Mouse (Mus musculus): ENCODE measurements at regions not wholly inside any gene's neighbourhood (a gene's known extent, or its start where the extent isn't known, plus 50 kb on each side); places are given as distances from the start of the nearest gene placed in this dataset.

GRCm38 (mm10) chr19:56177231-56177745 lies 109.6 kb upstream of the Habp2 start:
- no peak for DNase-seq (ENCODE audit: low spot score)

- no peak for DNase-seq (ENCODE audit: low spot score)
These were observed 101.2 kb upstream of the Habp2 start for GRCm38 (mm10) chr19:56185756-56186155.

GRCm38 (mm10) chr19:56189185-56189584 lies 97.8 kb upstream of the Habp2 start:
- DNase-seq (ENCODE audit: low spot score): no peak

DNA sequence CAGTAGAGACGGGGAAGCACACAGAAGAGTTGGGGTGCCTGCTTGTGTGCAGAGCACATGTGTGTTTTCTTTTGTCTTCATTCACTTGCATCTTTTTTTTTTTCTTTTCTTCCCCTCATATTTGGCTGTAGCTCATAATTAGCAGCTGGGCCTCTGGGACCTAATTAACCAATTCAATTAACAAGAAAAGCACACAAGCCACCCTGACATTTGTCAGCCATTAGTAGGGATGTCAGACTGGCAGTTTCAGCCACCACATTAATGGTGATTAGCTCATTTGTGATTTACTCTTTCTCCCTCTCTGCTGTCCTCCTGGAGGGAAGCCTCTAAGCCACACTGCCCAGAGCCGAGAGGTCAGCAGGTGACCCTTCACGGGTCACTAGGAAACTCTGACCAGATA lies 96.7 kb upstream of the Habp2 start:
- DNase-seq (ENCODE audit: low spot score): no peak

DNA sequence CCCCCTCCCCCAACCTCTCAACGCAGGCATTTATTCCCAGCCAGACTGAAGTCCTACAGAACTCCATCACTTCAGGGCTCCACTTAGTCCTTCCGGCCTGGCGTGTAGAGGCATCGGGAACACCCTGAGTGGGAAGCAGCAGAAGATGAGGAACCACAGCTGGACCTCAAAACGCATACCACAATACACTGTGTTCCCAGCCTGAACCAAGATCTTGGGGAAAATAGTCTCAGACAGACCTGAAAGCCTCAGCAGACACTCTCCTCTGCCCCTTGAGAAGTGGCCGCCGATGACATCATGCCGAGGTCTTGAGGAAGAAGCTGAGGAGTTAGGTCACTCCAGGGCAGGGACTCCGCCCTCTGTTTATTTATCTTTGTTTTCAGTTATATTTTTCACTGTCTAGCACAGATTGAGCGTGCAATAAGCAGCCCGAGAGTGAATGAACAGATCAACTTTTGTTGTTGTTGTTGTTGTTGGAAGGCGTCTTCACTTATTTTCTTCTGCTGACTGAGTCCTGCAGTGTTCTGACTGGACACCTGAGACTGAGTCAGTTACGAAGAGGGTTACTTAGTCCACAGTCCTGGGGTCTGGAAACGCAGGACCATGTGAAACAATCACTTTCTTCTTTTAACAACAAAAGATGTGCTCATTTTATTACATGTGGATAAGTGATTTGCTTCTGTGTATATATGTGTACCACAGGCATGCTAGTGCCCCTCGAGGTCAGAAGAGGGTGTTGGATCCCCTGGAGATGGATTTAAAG lies 88.3 kb upstream of the Habp2 start:
- DNase-seq (ENCODE audit: low spot score): no peak

GRCm38 (mm10) chr19:56199401-56200150 lies 87.4 kb upstream of the Habp2 start:
- no peak for DNase-seq (ENCODE audit: low spot score)

- DNase-seq (ENCODE audit: low spot score): no peak
These were observed 85.8 kb upstream of the Habp2 start for GRCm38 (mm10) chr19:56201007-56201682.

DNA sequence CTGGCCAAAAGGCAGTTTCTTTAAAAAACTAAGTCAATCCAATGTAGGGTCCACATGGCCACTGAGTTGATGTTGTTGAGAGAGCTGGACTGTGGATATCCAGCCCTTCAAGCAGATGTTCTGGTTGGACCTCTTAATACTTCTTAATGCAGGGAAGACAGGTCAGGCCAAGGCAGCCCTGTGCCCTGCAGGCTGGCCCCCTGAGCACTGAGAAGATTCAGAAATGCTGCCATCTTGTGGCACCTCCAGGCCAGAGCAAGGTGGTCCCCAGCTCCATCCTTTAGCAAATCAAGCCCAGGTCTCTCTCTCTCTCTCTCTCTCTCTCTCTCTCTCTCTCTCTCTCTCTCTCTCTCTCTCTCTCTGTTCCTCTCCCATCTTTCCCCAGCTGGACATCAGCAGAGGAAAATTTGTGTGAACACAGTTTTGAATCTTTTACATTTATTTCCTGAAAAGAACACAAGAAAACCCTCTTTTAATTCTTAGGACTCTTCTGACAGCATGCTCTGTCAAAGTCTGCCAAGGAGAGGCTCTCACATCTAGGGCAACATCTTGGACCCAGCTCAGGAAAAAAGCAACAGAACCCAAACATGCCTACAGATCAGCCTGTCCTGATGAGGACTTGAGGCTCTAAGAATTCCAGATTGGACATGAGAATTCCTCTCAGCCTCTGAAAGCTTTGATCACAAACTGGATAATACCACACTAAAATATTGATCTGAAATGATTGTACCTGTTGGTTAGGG lies 85.0 kb upstream of the Habp2 start:
- no peak for DNase-seq (ENCODE audit: low spot score)

DNA sequence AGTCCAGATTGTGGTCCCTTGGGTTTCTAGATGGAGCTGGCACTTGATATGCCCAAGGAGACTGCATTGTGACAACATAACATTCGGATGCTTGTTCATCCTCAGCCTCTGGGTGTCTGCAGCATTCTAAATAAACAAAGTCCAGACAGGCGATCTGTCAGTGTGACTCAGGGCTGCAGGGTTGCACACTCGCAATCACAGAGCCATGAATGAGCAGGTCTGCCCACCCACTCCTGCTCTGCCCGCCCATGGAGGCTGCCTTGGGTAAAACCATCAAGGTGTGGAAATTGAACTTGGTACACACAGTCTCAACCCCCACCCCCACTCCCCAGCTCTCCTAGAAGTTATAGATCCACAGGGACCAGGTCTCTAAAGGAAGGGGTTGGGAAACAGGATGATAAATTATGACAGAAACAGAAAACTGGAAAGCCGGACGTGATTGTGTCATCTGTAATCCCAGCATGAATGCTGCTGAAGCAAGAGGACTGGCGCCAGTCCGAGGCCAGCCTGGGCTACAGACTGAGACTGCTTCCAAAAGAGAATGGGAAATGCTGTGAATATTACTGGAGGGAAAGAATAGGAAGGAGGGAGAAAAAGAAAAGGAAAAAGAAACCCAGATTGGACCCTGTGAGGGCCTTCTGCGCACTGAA lies 84.3 kb upstream of the Habp2 start:
- no peak for DNase-seq (ENCODE audit: low spot score)

- no peak for DNase-seq (ENCODE audit: low spot score)
These were observed 68.4 kb upstream of the Habp2 start for GRCm38 (mm10) chr19:56218536-56218935.

DNA sequence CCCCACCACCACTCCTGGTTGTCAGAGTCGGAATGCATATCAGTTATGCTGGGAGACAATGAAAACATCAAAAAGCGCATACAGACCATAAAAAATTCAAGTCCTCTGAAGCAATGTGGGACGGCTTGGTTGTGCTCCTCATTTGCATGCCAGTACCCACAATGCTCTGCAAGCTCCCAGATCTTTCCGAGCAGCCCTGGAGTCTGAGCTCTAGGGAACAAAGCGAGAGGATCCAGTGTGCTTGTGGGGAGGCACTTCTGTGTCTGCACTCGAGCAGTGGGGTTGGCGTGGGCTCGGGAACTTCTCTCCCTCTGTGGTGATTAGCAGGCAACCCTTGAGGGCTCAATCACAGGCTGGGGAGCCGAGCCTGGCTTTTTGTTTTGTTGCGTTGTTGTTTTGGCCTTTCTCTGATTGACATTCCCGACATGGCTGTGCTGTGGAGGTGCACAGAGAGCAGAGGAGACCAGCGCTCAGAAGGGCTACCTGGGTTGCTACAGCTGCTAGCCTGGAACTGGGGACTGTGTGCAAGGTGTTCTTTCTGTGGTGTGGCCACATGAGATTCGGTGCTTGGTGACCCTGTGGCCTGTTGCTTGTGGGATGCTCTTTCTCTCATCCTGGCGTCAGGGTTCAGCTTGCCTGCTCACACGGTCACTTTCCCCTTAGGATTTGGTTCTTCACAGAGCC lies 66.1 kb upstream of the Habp2 start:
- no peak for DNase-seq (ENCODE audit: low spot score)

- no peak for DNase-seq (ENCODE audit: low spot score)
These were observed 64.4 kb upstream of the Habp2 start for GRCm38 (mm10) chr19:56222496-56222895.

DNA sequence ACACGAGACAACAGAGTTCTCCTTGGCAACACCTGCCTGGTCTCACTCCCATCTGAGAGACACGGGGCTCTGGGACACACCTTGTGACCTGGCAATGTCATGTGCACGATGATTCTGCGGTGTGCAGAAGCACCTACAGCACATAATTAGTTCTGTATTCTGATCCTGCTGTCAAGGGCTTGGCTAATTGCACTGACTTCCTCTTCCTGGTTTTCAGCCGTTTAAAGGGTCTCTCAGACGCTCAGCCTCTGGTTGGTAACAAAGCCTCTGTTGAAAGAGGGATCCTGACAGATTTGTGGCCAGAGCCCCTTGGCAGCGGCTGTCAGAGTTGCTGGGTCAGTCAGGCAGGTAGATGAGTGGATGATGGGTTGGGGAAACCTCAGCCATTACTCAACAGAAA lies 61.9 kb upstream of the Habp2 start:
- no peak for DNase-seq (ENCODE audit: low spot score)

DNA sequence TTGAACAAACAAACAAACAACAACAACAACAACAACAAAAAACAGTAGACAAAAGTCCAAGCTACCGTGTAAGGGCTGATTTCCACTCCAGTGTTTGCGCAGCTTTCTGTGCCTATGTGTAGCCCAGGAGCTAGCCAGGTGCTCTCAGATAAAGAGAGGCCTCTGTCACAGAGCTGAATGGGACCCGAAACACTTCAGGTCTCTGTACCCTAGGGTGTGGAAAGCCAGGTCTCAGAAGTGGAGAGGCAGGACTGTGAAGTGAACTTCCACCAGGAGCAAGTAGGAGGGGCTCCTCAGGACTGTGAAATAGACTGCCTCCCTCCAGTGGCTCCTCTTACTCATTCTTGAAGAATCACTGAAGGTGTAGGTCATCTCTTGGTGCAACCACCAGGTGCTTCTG lies 61.4 kb upstream of the Habp2 start:
- no peak for DNase-seq (ENCODE audit: low spot score)

DNA sequence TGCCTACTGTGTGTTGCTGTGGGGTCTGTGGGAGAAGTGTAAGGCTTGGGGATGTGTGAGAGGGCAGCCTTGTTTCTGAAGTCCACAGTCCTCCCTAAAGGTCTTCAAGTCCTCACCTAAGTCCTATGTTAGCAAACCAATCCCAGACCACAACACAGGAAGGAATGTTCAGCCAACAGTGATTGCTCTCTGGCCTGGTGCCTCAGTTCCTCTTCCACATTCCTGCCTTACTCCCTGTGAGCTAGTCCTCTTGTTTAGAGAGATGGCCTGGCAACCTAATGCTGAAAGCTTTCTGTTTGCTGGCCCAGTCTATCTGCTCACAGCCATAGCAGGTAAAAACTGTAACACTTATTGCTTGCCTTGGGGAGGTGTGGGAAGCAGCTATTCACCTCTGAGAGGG lies 58.4 kb upstream of the Habp2 start:
- no peak for DNase-seq (ENCODE audit: low spot score)

- DNase-seq (ENCODE audit: low spot score): no peak
These were observed 55.5 kb upstream of the Habp2 start for GRCm38 (mm10) chr19:56231430-56231829.

GRCm38 (mm10) chr19:56231849-56232248 lies 55.1 kb upstream of the Habp2 start:
- no peak for DNase-seq (ENCODE audit: low spot score)

DNA sequence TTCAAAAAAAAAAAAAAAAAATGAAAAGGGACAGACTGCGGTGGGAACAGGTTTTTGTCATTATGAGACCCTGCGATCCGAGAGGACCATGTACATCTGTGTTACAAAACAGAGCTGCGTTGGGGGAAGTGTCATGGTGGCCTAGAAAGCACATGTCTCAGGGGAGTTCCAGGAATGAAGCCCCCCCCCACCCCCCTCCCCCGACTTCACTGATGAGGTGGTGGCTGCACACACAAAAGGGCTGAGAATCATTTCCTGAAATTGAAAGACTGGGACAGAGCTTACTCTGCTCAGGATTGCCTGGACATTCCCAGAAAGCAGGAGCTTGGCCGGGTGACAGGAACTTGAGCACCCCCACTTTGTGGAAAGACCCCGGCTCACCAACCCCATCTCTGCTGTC lies 54.7 kb upstream of the Habp2 start:
- DNase-seq (ENCODE audit: low spot score): no peak

GRCm38 (mm10) chr19:56232950-56233349 lies 54.0 kb upstream of the Habp2 start:
- no peak for DNase-seq (ENCODE audit: low spot score)

- DNase-seq (ENCODE audit: low spot score): no peak
These were observed 51.9 kb upstream of the Habp2 start for GRCm38 (mm10) chr19:56235040-56235439.

Measured in layer of hippocampus, adult 11-12 months (tissue).